16 mouse cellular contexts compared by ENCODE assay signal in the genomic region with DNA sequence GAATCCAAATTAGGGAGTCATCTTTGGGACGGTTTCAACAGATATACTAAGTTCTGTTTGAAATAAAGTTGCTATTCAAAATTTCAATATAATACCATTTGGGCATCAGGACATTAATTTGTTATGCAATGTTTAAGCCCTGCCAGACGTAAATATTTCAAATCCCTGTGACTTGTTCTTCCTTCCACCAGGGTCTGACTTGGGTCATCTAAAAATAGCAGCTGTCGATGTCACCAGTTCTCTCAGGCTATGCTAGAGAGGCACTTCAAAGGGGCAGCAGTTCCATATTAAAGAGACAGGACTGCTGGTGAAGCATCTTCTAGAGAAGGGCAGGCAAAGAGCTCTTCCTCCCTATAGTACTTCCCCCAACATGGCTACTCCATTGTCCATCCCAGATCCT.
DNase-seq lines count a peak whose midpoint lies in the region; ATAC-seq lines count a peak whose summit lies in the region.
"Had no signal": no experiment of that assay in that cellular context is flagged by ENCODE, and none has a peak within 500 bp of the region (broad histone marks: within the 10 kb centered on the region; RNA-seq: fewer than 3 reads in every experiment).

No protein-coding gene starts in this region.

- no peak overlapping the region for H3K27ac ChIP-seq in kidney, embryonic 15.5 days
- H3K27ac ChIP-seq in hindbrain, embryonic 11.5 days (ENCODE audit: low read depth, low read length), result no peak overlapping the region
- H3K27ac ChIP-seq: hindbrain, embryonic 10.5 days; layer of hippocampus, adult 2 months; midbrain, embryonic 10.5 days; neural tube, embryonic 15.5 days had no signal

- no peaks in the 10 kb centered on the region for H3K36me3 ChIP-seq in kidney, embryonic 15.5 days
- H3K36me3 ChIP-seq in hindbrain, embryonic 11.5 days (ENCODE audit: control insufficient read depth, insufficient read depth, low read length), result no peaks in the 10 kb centered on the region
- H3K36me3 ChIP-seq: hindbrain, embryonic 10.5 days; midbrain, embryonic 10.5 days; neural tube, embryonic 15.5 days had no signal

- no peak overlapping the region for H3K4me3 ChIP-seq in kidney, embryonic 15.5 days (replicated peaks)
- H3K4me3 ChIP-seq in hindbrain, embryonic 11.5 days (ENCODE audit: low read depth, low read length), result no peak overlapping the region
- H3K4me3 ChIP-seq: hindbrain, embryonic 10.5 days; layer of hippocampus, adult 2 months; midbrain, embryonic 10.5 days; neural tube, embryonic 15.5 days had no signal

- no peak overlapping the region for H3K4me2 ChIP-seq in kidney, embryonic 15.5 days
- H3K4me2 ChIP-seq in hindbrain, embryonic 11.5 days (replicated peaks; ENCODE audit: low read depth, low read length), result no peak overlapping the region
- H3K4me2 ChIP-seq: neural tube, embryonic 15.5 days had no signal

- H3K4me1 ChIP-seq in kidney, embryonic 15.5 days, result no peaks in the 10 kb centered on the region
- no peaks in the 10 kb centered on the region for H3K4me1 ChIP-seq in hindbrain, embryonic 11.5 days (replicated peaks; ENCODE audit: control insufficient read depth, insufficient read depth, low read length)
- H3K4me1 ChIP-seq: hindbrain, embryonic 10.5 days; midbrain, embryonic 10.5 days; neural tube, embryonic 15.5 days had no signal

- no peaks in the 10 kb centered on the region for H3K27me3 ChIP-seq in kidney, embryonic 15.5 days
- H3K27me3 ChIP-seq in hindbrain, embryonic 11.5 days (ENCODE audit: control insufficient read depth, insufficient read depth, low read length), result no peaks in the 10 kb centered on the region
- H3K27me3 ChIP-seq: neural tube, embryonic 15.5 days had no signal

- 55% methylated on average over 3 of the region's 3 CpGs for WGBS in kidney, embryonic 15.5 days
- 77% methylated on average over 3 of the region's 3 CpGs for WGBS in hindbrain, embryonic 11.5 days

- H3K9me3 ChIP-seq in kidney, embryonic 15.5 days (replicated peaks), result no peaks in the 10 kb centered on the region
- H3K9me3 ChIP-seq in hindbrain, embryonic 11.5 days (ENCODE audit: control insufficient read depth, low read length), result no peaks in the 10 kb centered on the region
- H3K9me3 ChIP-seq: hindbrain, embryonic 10.5 days; midbrain, embryonic 10.5 days; neural tube, embryonic 15.5 days had no signal

- DNase-seq in adrenal gland, adult (ENCODE audit: inconsistent age in 2 of 2, low spot score in 1 of 2), result peak; percentile 9 to 25
- DNase-seq in adrenal gland, adult 2 months, result no peak
- DNase-seq in kidney, postnatal 36 days, result peak; percentile 11 to 40
- peak; percentile 63 to 65 for DNase-seq in heart, postnatal 10 days
- DNase-seq in left cerebral cortex, postnatal 10 days (ENCODE audit: extremely low spot score in 1 of 2, low spot score in 2 of 2), result no peak
- DNase-seq in hindbrain, embryonic 11.5 days (ENCODE audit: low spot score), result no peak
- DNase-seq: cerebellum, adult 11-12 months; cerebellum, postnatal 36 days; forebrain, postnatal 0 days had no signal

- intact Hi-C loops in heart, postnatal 10 days (cut with DNase I), result loop anchor here (2.0 kb wide), 1 partner anchor 165 kb away; no protein-coding TSS in a partner anchor
- intact Hi-C loops in left cerebral cortex, postnatal 10 days (cut with DNase I), result no loop called here

- no peak overlapping the region for H3K9ac ChIP-seq in kidney, embryonic 15.5 days
- no peak overlapping the region for H3K9ac ChIP-seq in hindbrain, embryonic 11.5 days (ENCODE audit: low read depth, low read length)
- H3K9ac ChIP-seq: forebrain, postnatal 0 days; neural tube, embryonic 15.5 days had no signal

- no peak for ATAC-seq in kidney, embryonic 15.5 days (replicated peaks; ENCODE audit: low FRiP score)
- no peak for ATAC-seq in hindbrain, embryonic 11.5 days (ENCODE audit: low FRiP score)
- no peak for ATAC-seq in erythroid progenitor cell, adult 5-6 weeks (replicated peaks; ENCODE audit: low FRiP score, poor library complexity, severe bottlenecking)
- ATAC-seq: forebrain, postnatal 0 days; intestine, embryonic 16.5 days had no signal

Comparison
In these comparisons a context has a peak if more than half of its experiments do, and no peak if none do; other contexts are left out.
1. DNase-seq: peak in adrenal gland, adult (2 of 2), kidney, postnatal 36 days (2 of 2) and heart, postnatal 10 days (2 of 2); none in adrenal gland, adult 2 months (single experiment), left cerebral cortex, postnatal 10 days (0 of 2) and hindbrain, embryonic 11.5 days (single experiment).